Mouse (Mus musculus): ENCODE measurements around the gene Lce3e. TPM values are rescaled to one million over a fixed set of nuclear protein-coding genes. Genes with fewer than 3 reads are reported as not detected.
A peak's percentile ranks its signal among the peaks of the same experiment; 100 is the strongest.

Gene Lce3e
- not detected in 2 replicates for polyA plus RNA-seq (2015; fragmentation: Nextera tagmentation; extraction: Ambion mirVana)

DNA sequence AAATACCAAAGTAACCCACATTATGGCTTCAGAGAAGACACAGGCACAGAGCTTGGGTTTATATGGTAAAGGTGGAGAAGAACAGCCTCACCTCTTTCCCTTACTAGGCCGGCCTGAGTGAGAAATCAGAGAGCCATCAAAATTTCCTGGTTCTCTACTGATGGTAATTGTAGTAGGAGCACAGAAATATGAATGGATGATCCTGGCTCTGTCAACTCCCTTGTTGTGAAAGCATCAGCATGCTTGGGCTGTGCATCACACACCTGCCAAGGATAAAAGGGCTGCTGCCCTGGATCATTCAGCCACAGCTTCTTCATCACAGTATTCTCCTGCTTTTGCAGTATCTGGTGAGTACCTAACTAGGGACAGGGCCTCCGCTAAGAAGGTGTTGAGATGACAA, at the start of gene Lce3e:
Gene Lce3e, plus strand, starts transcription at position 301 of the 400 bp plus-strand sequence.
- H3K9ac ChIP-seq (replicated peaks; ENCODE audit: low read length) = no peak within 1 kb of the TSS
- H3K9me3 ChIP-seq (ENCODE audit: low read length) = no peaks in the 10 kb centered on the region
- H3K27ac ChIP-seq (ENCODE audit: low read length) = no peak within 1 kb of the TSS
- H3K36me3 ChIP-seq (ENCODE audit: insufficient read depth, low read length) = no peaks in the 10 kb centered on the region
- no peak within 1 kb of the TSS for H3K4me2 ChIP-seq (replicated peaks; ENCODE audit: low read depth, low read length)
- WGBS = 87% methylated on average over 2 of the region's 2 CpGs
- no peak for ATAC-seq (ENCODE audit: low FRiP score, low TSS enrichment)
- no peaks in the 10 kb centered on the region for H3K4me1 ChIP-seq (ENCODE audit: insufficient read depth, low read length)
- H3K27me3 ChIP-seq (ENCODE audit: insufficient read depth, low read length) = no peaks in the 10 kb centered on the region
- H3K4me3 ChIP-seq (ENCODE audit: low read length) = no peak within 1 kb of the TSS

DNA sequence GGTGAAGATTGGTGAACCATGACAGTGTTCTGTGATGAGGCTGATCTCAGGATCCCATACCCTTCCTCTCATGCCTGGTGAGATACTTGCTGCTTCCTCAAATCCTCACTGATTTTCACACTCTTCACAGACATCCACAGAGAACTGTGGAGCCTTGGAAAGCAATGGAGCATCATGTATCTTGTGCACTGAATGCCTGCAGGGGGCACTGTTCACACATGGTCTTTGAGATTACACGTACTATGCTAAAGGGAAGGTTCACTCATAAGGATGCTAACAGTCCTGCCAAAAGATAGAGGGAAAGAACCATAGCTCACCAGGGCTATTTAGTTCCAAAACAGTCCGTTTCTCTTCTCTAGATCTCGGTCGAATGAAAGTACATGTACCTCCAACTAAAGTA, 46.5 kb upstream of the Lce3e start:
- H3K9me3 ChIP-seq (ENCODE audit: low read length) = no peaks in the 10 kb centered on the region
- no peaks in the 10 kb centered on the region for H3K4me1 ChIP-seq (ENCODE audit: insufficient read depth, low read length)
- 56% methylated on average over 4 of the region's 4 CpGs for WGBS
- ATAC-seq (ENCODE audit: low FRiP score, low TSS enrichment) = peak; percentile 31; the same call in 1 of the 2 replicates
- no peak overlapping the region for H3K4me2 ChIP-seq (replicated peaks; ENCODE audit: low read depth, low read length)
- no peaks in the 10 kb centered on the region for H3K36me3 ChIP-seq (ENCODE audit: insufficient read depth, low read length)
- no peaks in the 10 kb centered on the region for H3K27me3 ChIP-seq (ENCODE audit: insufficient read depth, low read length)
- no peak overlapping the region for H3K27ac ChIP-seq (ENCODE audit: low read length)
- H3K4me3 ChIP-seq (ENCODE audit: low read length) = no peak overlapping the region
- no peak overlapping the region for H3K9ac ChIP-seq (replicated peaks; ENCODE audit: low read length)

DNA sequence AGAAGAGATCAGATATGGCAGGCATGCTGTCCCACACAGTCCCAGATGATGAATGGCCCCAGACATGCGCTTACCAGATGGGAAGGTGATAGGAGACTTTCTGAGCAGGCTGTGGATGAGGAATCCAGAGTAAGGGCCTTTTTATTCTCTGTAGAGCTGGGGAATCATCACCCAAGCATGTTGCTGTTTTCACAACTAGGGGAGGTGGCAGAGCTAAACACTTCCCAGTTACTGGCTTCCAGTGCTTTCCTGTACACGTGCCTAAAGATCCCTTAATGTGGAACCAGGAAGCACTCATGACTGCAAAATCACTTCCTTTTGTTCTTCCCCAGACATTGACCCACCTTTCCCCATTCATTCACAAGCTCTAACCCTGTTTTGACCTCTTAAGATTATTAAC, 40.7 kb upstream of the Lce3e start, which contains the start of gene Lce3a:
Gene Lce3a, minus strand, starts transcription at position 101 of the 400 bp plus-strand sequence.
- 66% methylated on average over 2 of the region's 2 CpGs for WGBS
- ATAC-seq (ENCODE audit: low FRiP score, low TSS enrichment) = no peak

DNA sequence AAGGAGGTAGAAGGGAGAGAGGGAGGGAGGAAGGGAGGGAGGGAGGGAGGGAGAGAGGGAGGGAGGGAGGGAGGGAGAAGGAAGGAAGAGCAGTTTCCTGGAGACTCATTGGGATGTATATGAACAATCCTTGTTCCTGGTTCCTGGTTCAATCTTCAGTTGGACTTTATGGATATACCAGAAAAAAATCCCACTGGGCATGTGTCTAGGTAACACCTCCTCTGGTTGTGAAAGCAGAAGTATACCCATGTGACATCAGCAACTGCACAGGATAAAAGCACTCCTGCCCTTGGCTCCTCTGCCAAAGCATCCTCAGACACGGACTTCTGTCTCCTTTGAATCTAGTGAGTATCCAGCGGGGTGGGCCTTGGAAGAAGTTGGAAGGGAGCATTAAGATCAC, 34.2 kb upstream of the Lce3e start, which contains the start of gene Lce3b:
Gene Lce3b, plus strand, starts transcription at position 301 of the 400 bp plus-strand sequence.
- no peaks in the 10 kb centered on the region for H3K27me3 ChIP-seq (ENCODE audit: insufficient read depth, low read length)
- H3K4me1 ChIP-seq (ENCODE audit: insufficient read depth, low read length) = no peaks in the 10 kb centered on the region
- no peaks in the 10 kb centered on the region for H3K36me3 ChIP-seq (ENCODE audit: insufficient read depth, low read length)
- 66% methylated on average over 2 of the region's 2 CpGs for WGBS
- H3K27ac ChIP-seq (ENCODE audit: low read length) = no peak within 1 kb of the TSS
- no peak within 1 kb of the TSS for H3K4me3 ChIP-seq (ENCODE audit: low read length)
- no peak within 1 kb of the TSS for H3K4me2 ChIP-seq (replicated peaks; ENCODE audit: low read depth, low read length)
- no peak for ATAC-seq (ENCODE audit: low FRiP score, low TSS enrichment)
- H3K9me3 ChIP-seq (ENCODE audit: low read length) = no peaks in the 10 kb centered on the region
- H3K9ac ChIP-seq (replicated peaks; ENCODE audit: low read length) = no peak within 1 kb of the TSS

More for the DNA sequence above, 40.7 kb upstream of the Lce3e start, which contains the start of gene Lce3a:
- H3K4me1 ChIP-seq (ENCODE audit: insufficient read depth, low read length) = no peaks in the 10 kb centered on the region
- H3K36me3 ChIP-seq (ENCODE audit: insufficient read depth, low read length) = no peaks in the 10 kb centered on the region
- H3K9me3 ChIP-seq (ENCODE audit: low read length) = no peaks in the 10 kb centered on the region
- H3K27me3 ChIP-seq (ENCODE audit: insufficient read depth, low read length) = no peaks in the 10 kb centered on the region
- no peak within 1 kb of the TSS for H3K27ac ChIP-seq (ENCODE audit: low read length)
- no peak within 1 kb of the TSS for H3K4me3 ChIP-seq (ENCODE audit: low read length)
- H3K4me2 ChIP-seq (replicated peaks; ENCODE audit: low read depth, low read length) = no peak within 1 kb of the TSS
- H3K9ac ChIP-seq (replicated peaks; ENCODE audit: low read length) = no peak within 1 kb of the TSS

DNA sequence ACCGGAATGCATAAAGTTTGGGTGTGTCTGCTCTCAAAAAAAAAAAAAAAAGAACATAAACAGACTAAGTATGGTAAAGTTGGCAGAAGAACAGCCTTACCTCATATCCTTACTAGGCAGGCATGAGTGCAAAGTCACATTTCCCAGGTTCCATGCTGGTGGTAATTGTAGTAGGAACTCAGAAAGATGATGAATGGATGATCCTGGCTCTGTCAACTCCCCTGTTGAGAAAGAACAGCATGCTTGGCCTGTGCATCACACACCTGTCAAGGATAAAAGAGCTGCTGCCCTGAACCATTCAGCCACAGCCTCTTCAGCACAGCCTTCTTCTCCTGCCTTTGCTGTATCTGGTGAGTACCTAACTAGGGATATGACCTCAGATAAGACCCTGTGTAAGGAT, 22.7 kb upstream of the Lce3e start, which contains the start of gene Lce3c:
Gene Lce3c, plus strand, starts transcription at position 301 of the 400 bp plus-strand sequence.
- WGBS = 77% methylated on average over 1 of the region's 1 CpGs
- H3K27me3 ChIP-seq (ENCODE audit: insufficient read depth, low read length) = no peaks in the 10 kb centered on the region
- no peak within 1 kb of the TSS for H3K4me2 ChIP-seq (replicated peaks; ENCODE audit: low read depth, low read length)
- H3K9me3 ChIP-seq (ENCODE audit: low read length) = no peaks in the 10 kb centered on the region
- no peak within 1 kb of the TSS for H3K9ac ChIP-seq (replicated peaks; ENCODE audit: low read length)
- no peaks in the 10 kb centered on the region for H3K4me1 ChIP-seq (ENCODE audit: insufficient read depth, low read length)
- H3K36me3 ChIP-seq (ENCODE audit: insufficient read depth, low read length) = no peaks in the 10 kb centered on the region
- ATAC-seq (ENCODE audit: low FRiP score, low TSS enrichment) = no peak
- H3K27ac ChIP-seq (ENCODE audit: low read length) = no peak within 1 kb of the TSS
- no peak within 1 kb of the TSS for H3K4me3 ChIP-seq (ENCODE audit: low read length)

DNA sequence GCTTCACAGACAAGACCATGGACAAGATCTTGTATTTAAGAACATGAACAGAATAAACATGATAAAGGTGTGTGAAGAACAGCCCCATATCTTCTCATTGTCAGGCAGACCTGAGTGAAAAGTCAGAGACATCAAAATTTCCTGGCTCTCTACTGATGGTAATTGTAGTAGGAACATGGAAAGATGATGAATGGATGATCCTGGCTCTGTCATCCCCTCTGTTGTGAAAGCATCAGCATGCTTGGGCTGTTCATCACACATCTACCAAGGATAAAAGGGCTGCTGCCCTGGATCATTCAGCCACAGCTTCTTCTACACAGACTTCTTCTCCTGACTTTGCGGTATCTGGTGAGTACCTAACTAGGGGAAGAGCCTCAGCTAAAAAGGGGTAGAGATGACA, 9.8 kb upstream of the Lce3e start, which contains the start of gene Lce3d:
Gene Lce3d, plus strand, starts transcription at position 301 of the 400 bp plus-strand sequence.
- ATAC-seq (ENCODE audit: low FRiP score, low TSS enrichment) = no peak
- 97% methylated on average over 1 of the region's 1 CpGs for WGBS
- Histone ChIP-seq H3K4me2 (replicated peaks; ENCODE audit: low read depth, low read length) (no peak within 1 kb of the TSS), H3K27ac (ENCODE audit: low read length) (no peak within 1 kb of the TSS), H3K9ac (replicated peaks; ENCODE audit: low read length) (no peak within 1 kb of the TSS), H3K4me1 (ENCODE audit: insufficient read depth, low read length) (no peaks in the 10 kb centered on the region), H3K4me3 (ENCODE audit: low read length) (no peak within 1 kb of the TSS), H3K9me3 (ENCODE audit: low read length) (no peaks in the 10 kb centered on the region), H3K36me3 (ENCODE audit: insufficient read depth, low read length) (no peaks in the 10 kb centered on the region), H3K27me3 (ENCODE audit: insufficient read depth, low read length) (no peaks in the 10 kb centered on the region)

- ATAC-seq (ENCODE audit: low FRiP score, low TSS enrichment) = no peak
- no peak overlapping the region for H3K4me3 ChIP-seq (ENCODE audit: low read length)
- H3K9me3 ChIP-seq (ENCODE audit: low read length) = no peaks in the 10 kb centered on the region
- WGBS = 84% methylated on average over 2 of the region's 2 CpGs
- H3K9ac ChIP-seq (replicated peaks; ENCODE audit: low read length) = no peak overlapping the region
- H3K4me2 ChIP-seq (replicated peaks; ENCODE audit: low read depth, low read length) = no peak overlapping the region
- H3K36me3 ChIP-seq (ENCODE audit: insufficient read depth, low read length) = no peaks in the 10 kb centered on the region
- H3K4me1 ChIP-seq (ENCODE audit: insufficient read depth, low read length) = no peaks in the 10 kb centered on the region
- no peak overlapping the region for H3K27ac ChIP-seq (ENCODE audit: low read length)
- no peaks in the 10 kb centered on the region for H3K27me3 ChIP-seq (ENCODE audit: insufficient read depth, low read length)
Observed at GRCm38 (mm10) chr3:92978484-92978883, 11.6 kb downstream of the Lce3e start.

DNA sequence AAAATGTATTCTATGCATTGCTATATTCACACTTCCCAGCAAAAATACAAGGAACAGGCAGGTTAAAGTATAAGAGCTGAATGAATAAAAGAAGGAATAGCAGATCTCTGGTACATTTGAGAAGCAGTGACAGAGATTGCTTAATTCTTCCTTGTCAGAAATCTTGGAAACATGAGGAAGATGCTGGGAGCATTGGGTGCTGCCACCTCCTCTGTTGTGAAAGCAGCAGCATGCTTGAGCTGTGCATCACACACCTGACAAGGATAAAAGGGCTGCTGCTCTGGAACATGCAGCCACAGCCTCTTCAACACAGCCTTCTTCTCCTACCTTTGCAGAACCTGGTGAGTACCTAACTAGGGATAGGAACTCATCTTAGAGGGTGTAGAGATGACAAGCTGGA, 25.1 kb downstream of the Lce3e start, which contains the start of gene Lce3f:
Gene Lce3f, plus strand, starts transcription at position 301 of the 400 bp plus-strand sequence.
- H3K27ac ChIP-seq (ENCODE audit: low read length) = no peak within 1 kb of the TSS
- H3K4me1 ChIP-seq (ENCODE audit: insufficient read depth, low read length) = no peaks in the 10 kb centered on the region
- no peaks in the 10 kb centered on the region for H3K36me3 ChIP-seq (ENCODE audit: insufficient read depth, low read length)
- no peak within 1 kb of the TSS for H3K4me2 ChIP-seq (replicated peaks; ENCODE audit: low read depth, low read length)
- H3K27me3 ChIP-seq (ENCODE audit: insufficient read depth, low read length) = no peaks in the 10 kb centered on the region
- H3K4me3 ChIP-seq (ENCODE audit: low read length) = no peak within 1 kb of the TSS
- no peak within 1 kb of the TSS for H3K9ac ChIP-seq (replicated peaks; ENCODE audit: low read length)
- H3K9me3 ChIP-seq (ENCODE audit: low read length) = no peaks in the 10 kb centered on the region
- no peak for ATAC-seq (ENCODE audit: low FRiP score, low TSS enrichment)

DNA sequence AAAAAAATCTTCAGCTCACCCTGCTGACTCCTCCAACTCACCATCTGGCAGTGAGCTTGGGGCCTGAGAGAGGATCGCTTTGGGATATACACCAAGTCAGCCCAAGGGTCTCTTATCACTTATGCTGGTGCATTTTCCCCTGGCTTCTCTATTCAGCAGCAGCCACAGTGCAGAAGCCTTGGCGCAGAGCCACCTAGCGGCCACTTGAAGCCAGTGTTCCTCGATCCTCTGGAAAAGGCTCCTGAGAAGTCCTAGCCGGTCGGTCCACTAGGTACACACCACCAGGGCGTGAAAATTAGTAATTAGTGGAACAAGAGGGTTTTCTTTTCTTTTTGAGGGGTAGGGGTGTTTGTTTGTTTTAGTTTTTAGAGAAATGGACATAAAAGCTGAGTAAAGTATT, 31.8 kb downstream of the Lce3e start:
- Histone ChIP-seq H3K9ac (replicated peaks; ENCODE audit: low read length) (no peak overlapping the region), H3K4me2 (replicated peaks; ENCODE audit: low read depth, low read length) (no peak overlapping the region), H3K4me1 (ENCODE audit: insufficient read depth, low read length) (no peaks in the 10 kb centered on the region), H3K27ac (ENCODE audit: low read length) (no peak overlapping the region), H3K36me3 (ENCODE audit: insufficient read depth, low read length) (no peaks in the 10 kb centered on the region), H3K9me3 (ENCODE audit: low read length) (no peaks in the 10 kb centered on the region), H3K27me3 (ENCODE audit: insufficient read depth, low read length) (no peaks in the 10 kb centered on the region), H3K4me3 (ENCODE audit: low read length) (no peak overlapping the region)
- ATAC-seq (ENCODE audit: low FRiP score, low TSS enrichment) = peak; percentile 91
- 3% methylated on average over 7 of the region's 7 CpGs for WGBS

GRCm38 (mm10) chr3:93000621-93001020, 33.8 kb downstream of the Lce3e start:
- Histone ChIP-seq H3K9me3 (ENCODE audit: low read length) (no peaks in the 10 kb centered on the region), H3K4me3 (ENCODE audit: low read length) (no peak overlapping the region), H3K4me2 (replicated peaks; ENCODE audit: low read depth, low read length) (no peak overlapping the region), H3K4me1 (ENCODE audit: insufficient read depth, low read length) (no peaks in the 10 kb centered on the region), H3K9ac (replicated peaks; ENCODE audit: low read length) (no peak overlapping the region), H3K27ac (ENCODE audit: low read length) (no peak overlapping the region), H3K36me3 (ENCODE audit: insufficient read depth, low read length) (no peaks in the 10 kb centered on the region), H3K27me3 (ENCODE audit: insufficient read depth, low read length) (no peaks in the 10 kb centered on the region)
- 66% methylated on average over 3 of the region's 3 CpGs for WGBS
- ATAC-seq (ENCODE audit: low FRiP score, low TSS enrichment) = no peak
